Mouse (Mus musculus) forebrain, embryonic 16.5 days (tissue): ENCODE results near the gene Olfr118. TPM values are rescaled to one million over a fixed set of nuclear protein-coding genes. Genes with fewer than 3 reads are reported as not detected.
"Not testable (repeated sequence)": the region's sequence is repeated elsewhere in the genome, so short reads cannot be mapped to it uniquely, and the experiment has no call there.

Experiments used
- ATAC-seq: fragments of 200-750 bp; cut with Nextera tagmentation; 2 replicates; pipeline ENCODE4 v1.8.0; 2017; ENCODE audit warnings: mild to moderate bottlenecking, moderate library complexity
- H3K27ac ChIP-seq: fragments of 300-500 bp; sonication (generic); 2 replicates; pipeline ENCODE4 v1.5.1; 2014; ENCODE audit warnings: low read length, control low read depth
- H3K27me3 ChIP-seq: fragments of 300-500 bp; sonication (generic); replicated peaks from 2 replicates; pipeline ENCODE4 v1.6.1; 2014; ENCODE audit warnings: low read length; ENCODE audit not compliant: control insufficient read depth, insufficient read depth
- H3K36me3 ChIP-seq: fragments of 300-500 bp; sonication (generic); 2 replicates; pipeline ENCODE4 v1.6.1; 2014; ENCODE audit not compliant: control insufficient read depth, insufficient read depth
- H3K4me1 ChIP-seq: fragments of 300-500 bp; sonication (generic); replicated peaks from 2 replicates; pipeline ENCODE4 v1.6.1; 2014; ENCODE audit warnings: low read length; ENCODE audit not compliant: control insufficient read depth, insufficient read depth
- H3K4me2 ChIP-seq: fragments of 300-500 bp; sonication (generic); 2 replicates; pipeline ENCODE4 v1.6.1; 2014; ENCODE audit warnings: mild to moderate bottlenecking, low read length, control low read depth
- H3K4me3 ChIP-seq: fragments of 300-500 bp; sonication (generic); replicated peaks from 2 replicates; pipeline ENCODE4 v1.5.1; 2014; ENCODE audit warnings: mild to moderate bottlenecking, low read length, control low read depth
- H3K9ac ChIP-seq: fragments of 300-500 bp; sonication (generic); replicated peaks from 2 replicates; pipeline ENCODE4 v1.6.1; 2014; ENCODE audit warnings: low read depth, low read length, control low read depth
- H3K9me3 ChIP-seq: fragments of 300-500 bp; sonication (generic); 2 replicates; pipeline ENCODE4 v1.6.1; 2016; ENCODE audit warnings: low read length; ENCODE audit not compliant: control insufficient read depth
- whole genome bisulfite sequencing: fragments of 180-500 bp; shearing (Covaris S2); extraction: QIAGEN DNeasy Blood & Tissue Kit; methylation state at CpG from one replicate; pipeline ENCODE4 v1.1.7; 2014; 5-methylcytosine and 5-hydroxymethylcytosine counted together
- polyA plus RNA-seq: library from polyadenylated mRNA; unstranded; fragments of >200 nt; fragmentation: Nextera tagmentation; extraction: Ambion mirVana; gene quantifications from 2 replicates; pipeline ENCODE4 v1.2.1, GENCODE M21; 2015

Gene Olfr118
- polyA plus RNA-seq = not detected in 2 replicates

DNA sequence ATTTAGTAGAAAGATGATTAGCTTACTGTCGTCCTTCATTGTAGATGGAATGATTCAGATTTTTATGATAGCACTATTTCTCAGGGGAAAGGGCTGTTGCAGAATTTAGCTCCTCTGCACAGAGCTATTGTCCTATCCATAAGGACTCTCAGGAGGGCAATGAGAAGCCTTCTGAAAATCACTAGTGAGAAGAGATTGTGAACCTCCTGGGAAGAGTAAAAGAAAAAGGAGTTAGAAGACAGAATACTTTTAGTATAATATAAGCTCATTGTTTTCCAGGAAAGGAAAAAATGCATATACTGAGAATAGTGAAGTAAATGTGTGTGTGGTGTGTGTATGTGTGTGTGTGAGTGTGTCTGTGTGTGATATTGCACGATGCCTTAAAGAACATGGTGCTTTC is at the start of gene Olfr118:
Gene Olfr118, plus strand, starts transcription at position 301 of the 400 bp plus-strand sequence.
- no peaks in the 10 kb centered on the region for H3K27me3 ChIP-seq
- 71% methylated on average over 2 of the region's 2 CpGs for WGBS
- H3K9ac ChIP-seq = no peak within 1 kb of the TSS

DNA sequence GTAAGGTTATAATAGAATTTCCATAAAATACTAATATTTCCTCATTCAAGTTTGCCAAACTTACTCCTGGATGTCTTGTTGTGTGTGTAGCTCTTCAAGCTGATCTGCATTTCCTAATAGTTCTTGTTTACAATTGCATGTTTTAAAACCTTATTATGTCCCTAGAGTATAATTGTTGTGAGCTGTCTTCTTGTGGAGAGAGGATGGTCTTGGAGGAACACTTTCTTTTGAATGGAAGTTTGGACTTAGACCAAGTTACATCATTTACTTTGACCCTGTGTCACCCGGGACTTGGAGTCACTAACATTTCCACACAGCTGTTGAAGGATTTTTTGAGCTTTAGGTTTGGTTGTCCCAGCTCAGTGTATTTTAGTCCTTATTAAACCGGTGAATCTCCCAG is 39.8 kb upstream of the Olfr118 start, which contains the start of the genes Olfr115 and Olfr116:
Gene Olfr115, minus strand, starts transcription at position 101 of the 400 bp plus-strand sequence.
Gene Olfr116, minus strand, starts transcription at position 191 of the 400 bp plus-strand sequence.
- no peak within 1 kb of the TSS for H3K4me3 ChIP-seq
- no peak within 1 kb of the TSS for H3K9ac ChIP-seq
- H3K27ac ChIP-seq = no peak within 1 kb of the TSS
- H3K4me2 ChIP-seq = no peak within 1 kb of the TSS
- H3K36me3 ChIP-seq = no peaks in the 10 kb centered on the region
- ATAC-seq = no peak
- H3K9me3 ChIP-seq = no peaks in the 10 kb centered on the region
- no peaks in the 10 kb centered on the region for H3K4me1 ChIP-seq
- 83% methylated on average over 2 of the region's 2 CpGs for WGBS
- H3K27me3 ChIP-seq = no peaks in the 10 kb centered on the region

More for the DNA sequence above, at the start of gene Olfr118:
- ATAC-seq = no peak
- H3K36me3 ChIP-seq = no peaks in the 10 kb centered on the region
- no peak within 1 kb of the TSS for H3K27ac ChIP-seq
- H3K9me3 ChIP-seq = no peaks in the 10 kb centered on the region
- H3K4me1 ChIP-seq = no peaks in the 10 kb centered on the region
- no peak within 1 kb of the TSS for H3K4me3 ChIP-seq
- H3K4me2 ChIP-seq = no peak within 1 kb of the TSS

DNA sequence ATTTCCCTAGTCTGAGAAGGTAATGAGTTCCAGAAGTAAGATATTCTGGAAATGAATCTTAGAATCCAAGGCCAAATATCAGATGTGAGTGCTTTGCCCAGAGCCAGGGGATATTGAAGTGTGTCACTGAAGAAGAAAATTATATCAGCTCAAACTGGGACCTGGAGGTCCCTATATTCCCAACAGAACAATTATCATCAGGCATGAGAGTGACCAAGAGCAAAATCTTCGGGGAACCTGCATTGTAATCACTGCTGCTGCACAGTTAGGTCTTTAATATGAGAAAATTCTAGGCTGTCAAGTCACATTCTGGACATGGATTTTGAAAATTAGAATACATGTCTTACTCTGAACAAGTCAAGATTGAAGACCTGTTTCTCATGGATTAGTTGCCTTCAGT is 3.1 kb upstream of the Olfr118 start, which contains the start of gene Olfr117:
Gene Olfr117, minus strand, starts transcription at position 101 of the 400 bp plus-strand sequence.
- 52% methylated on average over 1 of the region's 1 CpGs for WGBS

DNA sequence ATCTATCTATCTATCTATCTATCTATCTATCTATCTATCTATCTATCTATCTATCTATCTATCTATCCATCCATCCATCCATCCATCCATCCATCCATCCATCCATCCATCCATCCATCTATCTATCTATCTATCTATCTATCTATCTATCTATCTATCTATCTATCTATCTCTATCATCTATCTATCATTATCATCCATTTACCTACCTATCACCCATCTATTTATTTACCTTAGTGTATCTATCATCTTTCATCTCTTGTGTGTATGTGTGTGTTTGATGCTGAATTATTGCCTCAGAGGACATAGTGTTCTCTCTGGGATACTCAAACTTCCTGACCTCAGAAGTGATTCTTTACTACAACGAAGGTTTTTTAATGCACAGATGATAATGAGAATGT is 29.5 kb downstream of the Olfr118 start, which contains the start of gene Olfr119:
Gene Olfr119, plus strand, starts transcription at position 301 of the 400 bp plus-strand sequence.
- 67% methylated on average over 1 of the region's 1 CpGs for WGBS
- H3K4me3 ChIP-seq, ATAC-seq: not testable (repeated sequence)

More for the DNA sequence above, 3.1 kb upstream of the Olfr118 start, which contains the start of gene Olfr117:
- no peak within 1 kb of the TSS for H3K9ac ChIP-seq
- no peak for ATAC-seq
- no peak within 1 kb of the TSS for H3K27ac ChIP-seq
- no peaks in the 10 kb centered on the region for H3K36me3 ChIP-seq
- H3K4me2 ChIP-seq = no peak within 1 kb of the TSS
- no peaks in the 10 kb centered on the region for H3K4me1 ChIP-seq
- H3K27me3 ChIP-seq = no peaks in the 10 kb centered on the region
- H3K9me3 ChIP-seq = no peaks in the 10 kb centered on the region
- no peak within 1 kb of the TSS for H3K4me3 ChIP-seq

DNA sequence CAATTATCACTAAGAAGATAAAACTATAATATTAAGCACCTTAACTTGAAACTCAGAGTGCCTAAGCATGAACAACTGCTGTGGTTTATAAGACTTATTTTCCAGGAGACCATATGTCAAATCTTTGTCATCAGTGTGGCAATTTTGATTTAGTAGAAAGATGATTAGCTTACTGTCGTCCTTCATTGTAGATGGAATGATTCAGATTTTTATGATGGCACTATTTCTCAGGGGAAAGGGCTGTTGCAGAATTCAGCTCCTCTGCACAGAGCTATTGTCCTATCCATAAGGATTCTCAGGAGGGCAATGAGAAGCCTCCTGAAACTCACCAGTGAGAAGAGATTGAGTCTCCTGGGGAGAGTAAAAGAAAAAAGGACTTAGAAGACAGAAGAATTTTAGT is 54.7 kb downstream of the Olfr118 start, which contains the start of gene Olfr120:
Gene Olfr120, plus strand, starts transcription at position 301 of the 400 bp plus-strand sequence.
- H3K27me3 ChIP-seq = no peaks in the 10 kb centered on the region
- no peak for ATAC-seq
- H3K9ac ChIP-seq = no peak within 1 kb of the TSS
- H3K4me2 ChIP-seq = no peak within 1 kb of the TSS
- no peaks in the 10 kb centered on the region for H3K4me1 ChIP-seq
- H3K36me3 ChIP-seq = no peaks in the 10 kb centered on the region
- no peak within 1 kb of the TSS for H3K27ac ChIP-seq
- 73% methylated on average over 1 of the region's 1 CpGs for WGBS
- no peak within 1 kb of the TSS for H3K4me3 ChIP-seq
- H3K9me3 ChIP-seq = no peaks in the 10 kb centered on the region

More for the DNA sequence above, 29.5 kb downstream of the Olfr118 start, which contains the start of gene Olfr119:
- H3K27ac ChIP-seq, H3K4me1 ChIP-seq, H3K27me3 ChIP-seq, H3K9ac ChIP-seq, H3K36me3 ChIP-seq, H3K4me2 ChIP-seq, H3K9me3 ChIP-seq: not testable (repeated sequence)

Other genes starting within 250 kb of the Olfr118 start
- gene Olfr108, start 221.5 kb upstream of the Olfr118 start, polyA plus RNA-seq = not detected in 2 replicates
- gene Olfr109, start 208.1 kb upstream of the Olfr118 start, polyA plus RNA-seq = not detected in 2 replicates
- not detected in 2 replicates for gene H2-M2, start 183.4 kb upstream of the Olfr118 start, polyA plus RNA-seq
- not detected in 2 replicates for gene Olfr110, start 174.5 kb upstream of the Olfr118 start, polyA plus RNA-seq
- not detected in 2 replicates for gene Olfr111, start 159.0 kb upstream of the Olfr118 start, polyA plus RNA-seq
- not detected in 2 replicates for gene Olfr112, start 97.5 kb upstream of the Olfr118 start, polyA plus RNA-seq
- not detected in 2 replicates for gene Olfr113, start 89.3 kb upstream of the Olfr118 start, polyA plus RNA-seq
- gene Olfr114, start 74.2 kb upstream of the Olfr118 start, polyA plus RNA-seq = not detected in 2 replicates
- not detected in 2 replicates for gene Olfr115, start 39.9 kb upstream of the Olfr118 start, polyA plus RNA-seq
- gene Olfr116, start 39.8 kb upstream of the Olfr118 start, polyA plus RNA-seq = not detected in 2 replicates
- gene Olfr117, start 3.2 kb upstream of the Olfr118 start, polyA plus RNA-seq = not detected in 2 replicates
- not detected in 2 replicates for gene Olfr119, start 29.6 kb downstream of the Olfr118 start, polyA plus RNA-seq
- not detected in 2 replicates for gene Olfr120, start 54.8 kb downstream of the Olfr118 start, polyA plus RNA-seq
- gene Olfr121, start 81.9 kb downstream of the Olfr118 start, polyA plus RNA-seq = not detected in 2 replicates
- not detected in 2 replicates for gene Olfr122, start 101.6 kb downstream of the Olfr118 start, polyA plus RNA-seq
- not detected in 2 replicates for gene Olfr123, start 126.5 kb downstream of the Olfr118 start, polyA plus RNA-seq
- not detected in 2 replicates for gene Olfr124, start 132.9 kb downstream of the Olfr118 start, polyA plus RNA-seq
- 0.06 TPM in 1 of 2 replicates, not detected in the other for gene Olfr125, start 166.0 kb downstream of the Olfr118 start, polyA plus RNA-seq
- not detected in 2 replicates for gene Olfr126, start 180.5 kb downstream of the Olfr118 start, polyA plus RNA-seq
- not detected in 2 replicates for gene Olfr127, start 233.4 kb downstream of the Olfr118 start, polyA plus RNA-seq